Mouse (Mus musculus): ENCODE results near the gene Gm28308.
A peak's percentile ranks its signal among the peaks of the same experiment; 100 is the strongest.

Gm28308 gene

GRCm38 (mm10) chr6:52167736-52168161 lies 45.4 kb downstream of the Gm28308 start:
- no peak for DNase-seq (ENCODE audit: low read depth)

GRCm38 (mm10) chr6:52167176-52167575 lies 46.0 kb downstream of the Gm28308 start:
- no peak for DNase-seq (ENCODE audit: low read depth)

GRCm38 (mm10) chr6:52166431-52167077 lies 46.6 kb downstream of the Gm28308 start:
- DNase-seq (ENCODE audit: low read depth), result peak; percentile 26

- DNase-seq (ENCODE audit: low read depth), result peak; percentile 44
These were observed 47.4 kb downstream of the Gm28308 start for GRCm38 (mm10) chr6:52165441-52166370.

- DNase-seq (ENCODE audit: low read depth), result peak; percentile 80
These were observed 48.3 kb downstream of the Gm28308 start, which contains the start of gene Hoxa2 for GRCm38 (mm10) chr6:52164626-52165440. Gene Hoxa2 (minus strand): TSS chr6:52164831.

- DNase-seq (ENCODE audit: low read depth), result peak; percentile 19
These were observed 49.0 kb downstream of the Gm28308 start for GRCm38 (mm10) chr6:52164051-52164625.

- peak; percentile 19 for DNase-seq (ENCODE audit: low read depth)
These were observed 49.6 kb downstream of the Gm28308 start for GRCm38 (mm10) chr6:52163366-52164031.

- DNase-seq (ENCODE audit: low read depth), result peak; percentile 22
These were observed 50.4 kb downstream of the Gm28308 start for GRCm38 (mm10) chr6:52162611-52163365.

GRCm38 (mm10) chr6:52162093-52162380 lies 51.1 kb downstream of the Gm28308 start:
- peak; percentile 46 for DNase-seq (ENCODE audit: low read depth)

- peak; percentile 20 for DNase-seq (ENCODE audit: low read depth)
These were observed 51.6 kb downstream of the Gm28308 start for GRCm38 (mm10) chr6:52161336-52162092.

GRCm38 (mm10) chr6:52160511-52161335 lies 52.4 kb downstream of the Gm28308 start:
- DNase-seq (ENCODE audit: low read depth), result peak; percentile 41

GRCm38 (mm10) chr6:52159979-52160378 lies 53.2 kb downstream of the Gm28308 start:
- no peak for DNase-seq (ENCODE audit: low read depth)

- peak; percentile 48 for DNase-seq (ENCODE audit: low read depth)
These were observed 53.9 kb downstream of the Gm28308 start for GRCm38 (mm10) chr6:52159164-52159761.

GRCm38 (mm10) chr6:52158276-52159051 lies 54.7 kb downstream of the Gm28308 start, which contains the start of gene Hoxa1:
Gene Hoxa1 (minus strand): TSS chr6:52158317.
- peak; percentile 69 for DNase-seq (ENCODE audit: low read depth)

- no peak for DNase-seq (ENCODE audit: low read depth)
These were observed 55.5 kb downstream of the Gm28308 start for GRCm38 (mm10) chr6:52157466-52158275.

- no peak for DNase-seq (ENCODE audit: low read depth)
These were observed 56.5 kb downstream of the Gm28308 start for GRCm38 (mm10) chr6:52156551-52157200.
